Mouse (Mus musculus) spleen, adult 2 months (tissue): ENCODE data around the gene Aldh16a1.

Experiments used
- CTCF ChIP-seq: fragments of 200-500 bp; IDR thresholded peaks from 2 replicates; pipeline ENCODE4 v1.5.1; 2011; ENCODE audit warnings: mild to moderate bottlenecking, inconsistent platforms; ENCODE audit not compliant: insufficient read depth, insufficient read length, insufficient replicate concordance; ENCODE audit errors: extremely low read depth
- POLR2A ChIP-seq: fragments of 200-500 bp; IDR thresholded peaks from 2 replicates; pipeline ENCODE4 v1.6.1; 2011; ENCODE audit warnings: low read depth, low read length, inconsistent platforms

- TF ChIP-seq CTCF = peak; percentile 55; the same call in 1 of the 2 replicates
- TF ChIP-seq POLR2A = peak; percentile 97
These were observed at the start of gene Aldh16a1, which contains the start of gene Pih1d1 for GRCm38 (mm10) chr7:45154096-45154992.
